Mouse (Mus musculus): ENCODE data around the gene Tmem132b. TPM values are rescaled to one million over a fixed set of nuclear protein-coding genes. Genes with fewer than 3 reads are reported as not detected.

Tmem132b gene
- polyA plus RNA-seq, 1 experiment: not detected

- Histone ChIP-seq H3K36me3 (ENCODE audit: control insufficient read depth, insufficient read depth, low read length) (no peaks in the 10 kb centered on the region), H3K4me3 (ENCODE audit: insufficient read depth, low read depth, low read length) (no peak overlapping the region), H3K4me1 (ENCODE audit: control insufficient read depth, insufficient read depth, low read length) (no peaks in the 10 kb centered on the region), H3K27ac (ENCODE audit: insufficient read depth, low read depth, low read length) (no peak overlapping the region), H3K27me3 (replicated peaks; ENCODE audit: control insufficient read depth, insufficient read depth, low read length) (no peaks in the 10 kb centered on the region)
- TF ChIP-seq POLR2A (IDR thresholded peaks at IDR 0.05; ENCODE audit: low read depth, low read length) (no peak), CTCF (conservative IDR thresholded peaks at IDR 0.05; ENCODE audit: insufficient read depth, insufficient read length, low read depth, low read length) (no peak)
- DNase-seq: no peak
- WGBS: 98% methylated on average over 1 of the region's 1 CpGs
These were observed 85.5 kb downstream of the Tmem132b start for GRCm38 (mm10) chr5:125617050-125617449.

GRCm38 (mm10) chr5:125627816-125628348 lies 96.3 kb downstream of the Tmem132b start:
- H3K4me3 ChIP-seq (ENCODE audit: insufficient read depth, low read depth, low read length): no peak overlapping the region
- no peaks in the 10 kb centered on the region for H3K27me3 ChIP-seq (replicated peaks; ENCODE audit: control insufficient read depth, insufficient read depth, low read length)
- no peak for TF ChIP-seq POLR2A (IDR thresholded peaks at IDR 0.05; ENCODE audit: low read depth, low read length)
- TF ChIP-seq CTCF (conservative IDR thresholded peaks at IDR 0.05; ENCODE audit: insufficient read depth, insufficient read length, low read depth, low read length): no peak
- no peaks in the 10 kb centered on the region for H3K4me1 ChIP-seq (ENCODE audit: control insufficient read depth, insufficient read depth, low read length)
- H3K27ac ChIP-seq (ENCODE audit: insufficient read depth, low read depth, low read length): no peak overlapping the region
- DNase-seq: no peak
- WGBS: 87% methylated on average over 9 of the region's 9 CpGs
- no peaks in the 10 kb centered on the region for H3K36me3 ChIP-seq (ENCODE audit: control insufficient read depth, insufficient read depth, low read length)

GRCm38 (mm10) chr5:125634666-125635065 lies 103.1 kb downstream of the Tmem132b start:
- WGBS: 76% methylated on average over 6 of the region's 6 CpGs
- H3K36me3 ChIP-seq (ENCODE audit: control insufficient read depth, insufficient read depth, low read length): no peaks in the 10 kb centered on the region
- no peaks in the 10 kb centered on the region for H3K4me1 ChIP-seq (ENCODE audit: control insufficient read depth, insufficient read depth, low read length)
- no peak overlapping the region for H3K27ac ChIP-seq (ENCODE audit: insufficient read depth, low read depth, low read length)
- no peak for TF ChIP-seq POLR2A (IDR thresholded peaks at IDR 0.05; ENCODE audit: low read depth, low read length)
- TF ChIP-seq CTCF (conservative IDR thresholded peaks at IDR 0.05; ENCODE audit: insufficient read depth, insufficient read length, low read depth, low read length): no peak
- no peaks in the 10 kb centered on the region for H3K27me3 ChIP-seq (replicated peaks; ENCODE audit: control insufficient read depth, insufficient read depth, low read length)
- DNase-seq: no peak
- H3K4me3 ChIP-seq (ENCODE audit: insufficient read depth, low read depth, low read length): no peak overlapping the region

- Histone ChIP-seq H3K36me3 (ENCODE audit: control insufficient read depth, insufficient read depth, low read length) (no peaks in the 10 kb centered on the region), H3K4me3 (ENCODE audit: insufficient read depth, low read depth, low read length) (no peak overlapping the region), H3K27ac (ENCODE audit: insufficient read depth, low read depth, low read length) (no peak overlapping the region), H3K27me3 (replicated peaks; ENCODE audit: control insufficient read depth, insufficient read depth, low read length) (no peaks in the 10 kb centered on the region), H3K4me1 (ENCODE audit: control insufficient read depth, insufficient read depth, low read length) (no peaks in the 10 kb centered on the region)
- DNase-seq: no peak
- TF ChIP-seq POLR2A (IDR thresholded peaks at IDR 0.05; ENCODE audit: low read depth, low read length) (no peak), CTCF (conservative IDR thresholded peaks at IDR 0.05; ENCODE audit: insufficient read depth, insufficient read length, low read depth, low read length) (no peak)
- 50% methylated on average over 1 of the region's 1 CpGs for WGBS
These were observed 109.4 kb downstream of the Tmem132b start for GRCm38 (mm10) chr5:125640966-125641365.

- H3K27me3 ChIP-seq (replicated peaks; ENCODE audit: control insufficient read depth, insufficient read depth, low read length): no peaks in the 10 kb centered on the region
- no peak overlapping the region for H3K4me3 ChIP-seq (ENCODE audit: insufficient read depth, low read depth, low read length)
- TF ChIP-seq POLR2A (IDR thresholded peaks at IDR 0.05; ENCODE audit: low read depth, low read length): no peak
- TF ChIP-seq CTCF (conservative IDR thresholded peaks at IDR 0.05; ENCODE audit: insufficient read depth, insufficient read length, low read depth, low read length): no peak
- no peak for DNase-seq
- 54% methylated on average over 18 of the region's 18 CpGs for WGBS
- H3K4me1 ChIP-seq (ENCODE audit: control insufficient read depth, insufficient read depth, low read length): no peaks in the 10 kb centered on the region
- H3K36me3 ChIP-seq (ENCODE audit: control insufficient read depth, insufficient read depth, low read length): no peaks in the 10 kb centered on the region
- H3K27ac ChIP-seq (ENCODE audit: insufficient read depth, low read depth, low read length): no peak overlapping the region
These were observed 110.1 kb downstream of the Tmem132b start for GRCm38 (mm10) chr5:125641531-125642147.

- Histone ChIP-seq H3K4me3 (ENCODE audit: insufficient read depth, low read depth, low read length) (no peak overlapping the region), H3K27ac (ENCODE audit: insufficient read depth, low read depth, low read length) (no peak overlapping the region), H3K27me3 (replicated peaks; ENCODE audit: control insufficient read depth, insufficient read depth, low read length) (no peaks in the 10 kb centered on the region), H3K36me3 (ENCODE audit: control insufficient read depth, insufficient read depth, low read length) (no peaks in the 10 kb centered on the region), H3K4me1 (ENCODE audit: control insufficient read depth, insufficient read depth, low read length) (no peaks in the 10 kb centered on the region)
- no peak for DNase-seq
- WGBS: 84% methylated on average over 6 of the region's 6 CpGs
- TF ChIP-seq POLR2A (IDR thresholded peaks at IDR 0.05; ENCODE audit: low read depth, low read length): no peak
- no peak for TF ChIP-seq CTCF (conservative IDR thresholded peaks at IDR 0.05; ENCODE audit: insufficient read depth, insufficient read length, low read depth, low read length)
These were observed 116.7 kb downstream of the Tmem132b start for GRCm38 (mm10) chr5:125648236-125648635.

GRCm38 (mm10) chr5:125649982-125650381 lies 118.4 kb downstream of the Tmem132b start:
- DNase-seq: no peak
- Histone ChIP-seq H3K4me3 (ENCODE audit: insufficient read depth, low read depth, low read length) (no peak overlapping the region), H3K36me3 (ENCODE audit: control insufficient read depth, insufficient read depth, low read length) (no peaks in the 10 kb centered on the region), H3K4me1 (ENCODE audit: control insufficient read depth, insufficient read depth, low read length) (no peaks in the 10 kb centered on the region), H3K27ac (ENCODE audit: insufficient read depth, low read depth, low read length) (no peak overlapping the region), H3K27me3 (replicated peaks; ENCODE audit: control insufficient read depth, insufficient read depth, low read length) (no peaks in the 10 kb centered on the region)
- TF ChIP-seq CTCF (conservative IDR thresholded peaks at IDR 0.05; ENCODE audit: insufficient read depth, insufficient read length, low read depth, low read length) (no peak), POLR2A (IDR thresholded peaks at IDR 0.05; ENCODE audit: low read depth, low read length) (no peak)
- 57% methylated on average over 2 of the region's 2 CpGs for WGBS
